Mouse (Mus musculus) retina, postnatal 1 day (tissue): ENCODE measurements around the gene Tgfb1i1.
A peak's percentile ranks its signal among the peaks of the same experiment; 100 is the strongest.

ENCODE experiments used
- DNase-seq: peaks from one replicate; pipeline ENCODE4 v3.0.0-alpha.2; 2012

The Tgfb1i1 gene

GRCm38 (mm10) chr7:128296514-128296913 is 49.9 kb downstream of the Tgfb1i1 start:
- no peak for DNase-seq

DNA sequence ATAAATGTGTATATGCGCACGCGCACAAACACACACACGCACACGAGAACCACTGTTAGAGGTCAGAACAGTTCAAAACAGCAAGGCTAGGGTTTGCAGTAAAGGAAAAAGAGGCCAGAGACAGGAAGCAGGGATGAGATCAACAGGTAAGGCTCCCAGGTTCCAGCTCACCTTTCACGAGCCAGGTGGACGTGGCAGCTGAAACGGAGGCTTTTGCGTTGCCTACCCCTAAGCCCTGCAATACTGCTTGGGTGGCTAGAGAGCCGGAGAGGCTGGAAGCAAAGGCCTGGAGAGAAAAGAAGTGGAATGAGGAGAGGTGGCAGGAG is 50.6 kb downstream of the Tgfb1i1 start:
- DNase-seq, result no peak

DNA sequence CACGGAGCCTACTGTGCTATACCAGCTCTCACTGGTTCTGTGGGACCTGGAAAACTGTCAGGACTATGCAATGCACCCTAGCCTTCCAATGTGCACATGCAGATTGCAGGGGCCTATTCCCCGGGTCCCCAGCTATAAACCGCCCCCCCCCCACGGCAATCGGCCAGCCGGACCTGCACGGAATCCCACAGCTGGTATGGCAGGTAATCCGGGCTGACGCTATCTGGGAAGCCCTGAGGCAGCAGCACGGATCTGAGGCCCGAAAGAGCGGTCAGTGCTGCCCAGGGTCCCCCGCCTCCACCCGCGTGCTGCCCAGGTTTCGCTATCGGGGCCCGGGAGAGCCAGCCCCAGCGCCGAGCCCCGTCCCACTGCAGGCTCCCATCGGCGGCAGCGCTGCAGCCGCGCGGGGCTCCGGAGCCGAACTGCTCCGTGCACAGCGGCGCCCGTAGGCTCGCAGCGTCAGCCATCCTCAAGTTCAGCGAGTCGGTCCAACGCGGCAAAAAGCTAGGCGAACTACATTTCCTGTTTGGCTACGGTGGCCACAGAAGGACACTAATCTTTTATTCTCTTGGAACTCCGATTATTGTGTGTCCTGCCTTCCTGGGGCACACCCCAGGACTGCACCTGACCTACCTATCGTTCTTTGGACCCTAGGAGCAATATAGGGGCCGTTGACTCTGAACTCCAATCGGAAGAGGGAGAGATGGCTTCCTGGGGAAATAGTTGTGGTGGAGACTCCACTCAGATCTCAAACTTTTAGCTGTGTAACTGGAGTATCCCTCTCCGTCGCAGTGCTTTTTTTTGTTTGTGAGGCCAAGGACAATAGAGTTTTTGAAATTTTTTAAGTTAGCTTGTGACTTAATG is 51.2 kb downstream of the Tgfb1i1 start, which contains the start of gene BC017158:
Gene BC017158, minus strand, starts transcription at position 554 of the 864 bp plus-strand sequence.
- peak; percentile 91 for DNase-seq

- peak; percentile 61 for DNase-seq
Measured at GRCm38 (mm10) chr7:128298481-128299342, 52.1 kb downstream of the Tgfb1i1 start.

GRCm38 (mm10) chr7:128300952-128301351 is 54.3 kb downstream of the Tgfb1i1 start:
- no peak for DNase-seq

- no peak for DNase-seq
Measured at GRCm38 (mm10) chr7:128302151-128302550, 55.5 kb downstream of the Tgfb1i1 start.

DNA sequence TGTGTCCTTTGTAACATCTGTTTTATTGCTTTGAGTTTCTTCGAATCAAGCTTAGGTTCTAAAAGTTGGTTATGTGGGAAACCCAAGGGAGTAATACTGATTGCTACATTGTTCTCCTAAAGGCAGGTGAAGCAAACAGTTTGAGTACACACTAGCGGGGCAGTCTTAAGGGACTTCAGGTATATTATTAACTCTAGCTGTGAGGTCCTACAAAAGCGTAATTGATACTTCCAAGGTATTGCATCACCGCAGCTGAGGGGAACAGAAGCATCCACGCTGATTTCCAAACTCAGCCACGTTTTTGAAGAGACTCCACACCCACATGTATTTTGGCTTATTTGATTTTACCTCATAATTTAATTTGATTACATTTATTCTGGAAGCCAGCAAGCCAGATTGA is 57.6 kb downstream of the Tgfb1i1 start:
- no peak for DNase-seq

- DNase-seq, result peak; percentile 65
Measured at GRCm38 (mm10) chr7:128304907-128305306, 58.3 kb downstream of the Tgfb1i1 start.
